8 mouse cellular contexts compared by ENCODE assay signal in genomic region chr2:92058936-92059335, GRCm38 (mm10). TPM values are rescaled to one million over a fixed set of nuclear protein-coding genes. Genes with fewer than 3 reads are reported as not detected.
DNase-seq lines count a peak whose midpoint lies in the region; ATAC-seq and TF ChIP-seq lines count a peak whose summit lies in the region.

No protein-coding gene starts in this region.

- peak overlapping the region; percentile 55 for H3K4me3 ChIP-seq in kidney, embryonic 14.5 days (ENCODE audit: low read length)
- H3K4me3 ChIP-seq in G1E (ENCODE audit: low read depth, low read length), result peak overlapping the region; percentile 55; the same call in 1 of the 2 replicates
- H3K4me3 ChIP-seq in forebrain, embryonic 16.5 days (replicated peaks; ENCODE audit: low read length), result peak overlapping the region; percentile 72
- peak overlapping the region; percentile 58 for H3K4me3 ChIP-seq in midbrain, embryonic 11.5 days (ENCODE audit: low read depth, low read length)

- no peaks in the 10 kb centered on the region for H3K9me3 ChIP-seq in kidney, embryonic 14.5 days (ENCODE audit: control insufficient read depth, low read length)
- peaks cover 3% of the 10 kb centered on the region; the same call in 1 of the 2 replicates for H3K9me3 ChIP-seq in G1E (replicated peaks)
- no peaks in the 10 kb centered on the region for H3K9me3 ChIP-seq in forebrain, embryonic 16.5 days (ENCODE audit: control insufficient read depth, low read length)
- no peaks in the 10 kb centered on the region for H3K9me3 ChIP-seq in midbrain, embryonic 11.5 days (ENCODE audit: control insufficient read depth, low read length)

- H3K4me2 ChIP-seq in kidney, embryonic 14.5 days (replicated peaks; ENCODE audit: low read depth, low read length), result peak overlapping the region; percentile 96
- peak overlapping the region; percentile 91 for H3K4me2 ChIP-seq in forebrain, embryonic 16.5 days (ENCODE audit: low read length)
- H3K4me2 ChIP-seq in midbrain, embryonic 11.5 days, result peak overlapping the region; percentile 98

- H3K4me1 ChIP-seq in kidney, embryonic 14.5 days (ENCODE audit: control insufficient read depth, insufficient read depth, low read length), result 0 out of 2 replicates have a peak, but pooled peaks cover 6% of the 10 kb centered on the region
- H3K4me1 ChIP-seq in G1E (ENCODE audit: insufficient read depth, low read depth, low read length), result peaks cover 18% of the 10 kb centered on the region
- peaks cover 26% of the 10 kb centered on the region for H3K4me1 ChIP-seq in forebrain, embryonic 16.5 days (replicated peaks; ENCODE audit: control insufficient read depth, insufficient read depth, low read length)
- H3K4me1 ChIP-seq in midbrain, embryonic 11.5 days (ENCODE audit: control insufficient read depth, insufficient read depth, low read length), result peaks cover 14% of the 10 kb centered on the region

- no peaks in the 10 kb centered on the region for H3K36me3 ChIP-seq in kidney, embryonic 14.5 days (ENCODE audit: control insufficient read depth, insufficient read depth, low read length)
- no peaks in the 10 kb centered on the region for H3K36me3 ChIP-seq in G1E (replicated peaks)
- no peaks in the 10 kb centered on the region for H3K36me3 ChIP-seq in forebrain, embryonic 16.5 days (ENCODE audit: control insufficient read depth, insufficient read depth)
- no peaks in the 10 kb centered on the region for H3K36me3 ChIP-seq in midbrain, embryonic 11.5 days (ENCODE audit: control insufficient read depth, insufficient read depth, low read length)

- DNase-seq in kidney, adult 11 months, result no peak
- no peak for DNase-seq in G1E (ENCODE audit: low spot score)
- no peak for DNase-seq in midbrain, embryonic 11.5 days (ENCODE audit: low spot score, missing footprints)
- DNase-seq in frontal cortex, postnatal 10 days (ENCODE audit: low spot score in 2 of 2), result no peak
- no peak for DNase-seq in adrenal gland, postnatal 25 days
- DNase-seq in adrenal gland, adult 8-10 months, result no peak

- H3K27me3 ChIP-seq in kidney, embryonic 14.5 days (ENCODE audit: control insufficient read depth, insufficient read depth, low read length), result peaks cover 30% of the 10 kb centered on the region
- H3K27me3 ChIP-seq in G1E (ENCODE audit: insufficient read depth, low read length), result peaks cover 37% of the 10 kb centered on the region
- no peaks in the 10 kb centered on the region for H3K27me3 ChIP-seq in forebrain, embryonic 16.5 days (replicated peaks; ENCODE audit: control insufficient read depth, insufficient read depth, low read length)
- peaks cover 38% of the 10 kb centered on the region for H3K27me3 ChIP-seq in midbrain, embryonic 11.5 days (ENCODE audit: control insufficient read depth, insufficient read depth, low read length)

- peak overlapping the region; percentile 57; the same call in 1 of the 2 replicates for H3K9ac ChIP-seq in kidney, embryonic 14.5 days (ENCODE audit: low read depth, low read length)
- H3K9ac ChIP-seq in forebrain, embryonic 16.5 days (replicated peaks; ENCODE audit: low read depth, low read length), result peak overlapping the region; percentile 89
- H3K9ac ChIP-seq in midbrain, embryonic 11.5 days (ENCODE audit: low read length), result 0 out of 2 replicates have a peak overlapping the region, but pooled peaks have one; percentile 39

- 5% methylated on average over 11 of the region's 11 CpGs for WGBS in kidney, embryonic 14.5 days
- 2% methylated on average over 11 of the region's 11 CpGs for WGBS in forebrain, embryonic 16.5 days
- 3% methylated on average over 11 of the region's 11 CpGs for WGBS in midbrain, embryonic 11.5 days

- no peak for ATAC-seq in kidney, embryonic 14.5 days (ENCODE audit: low FRiP score, low TSS enrichment)
- ATAC-seq in G1E (ENCODE audit: extremely low read depth, insufficient number of reproducible peaks, low FRiP score, poor library complexity, severe bottlenecking), result no peak
- no peak for ATAC-seq in forebrain, embryonic 16.5 days
- no peak for ATAC-seq in midbrain, embryonic 11.5 days (ENCODE audit: low FRiP score)

- no peak for TF ChIP-seq CTCF in G1E (IDR thresholded peaks at IDR 0.05; ENCODE audit: low read depth, low read length)

- H3K27ac ChIP-seq in kidney, embryonic 14.5 days (ENCODE audit: low read depth, low read length), result no peak overlapping the region
- peak overlapping the region; percentile 37; the same call in 1 of the 2 replicates for H3K27ac ChIP-seq in forebrain, embryonic 16.5 days (ENCODE audit: low read length)
- no peak overlapping the region for H3K27ac ChIP-seq in midbrain, embryonic 11.5 days (ENCODE audit: low read depth, low read length)

RNA-seq across cellular contexts. Expression of gene Phf21a, which starts 34.0 kb away (rescaled TPM):
- polyA plus RNA-seq in kidney, embryonic 14.5 days (2014; fragmentation: Nextera tagmentation; extraction: Ambion mirVana), result 25.3 and 36.3 TPM in 2 replicates
- total RNA-seq in G1E (2014; fragmentation: Nextera tagmentation) (76.2 and 76.4 TPM in 2 replicates), G1E (2017) (22.3 and 26.8 TPM in 2 replicates)
- polyA plus RNA-seq in G1E (2012), result 8.8 and 10.5 TPM in 2 replicates
- 43.5 and 50.3 TPM in 2 replicates for polyA plus RNA-seq in forebrain, embryonic 16.5 days (2015; fragmentation: Nextera tagmentation; extraction: Ambion mirVana)
- 34.4 and 37.5 TPM in 2 replicates for polyA plus RNA-seq in midbrain, embryonic 11.5 days (2014; fragmentation: Nextera tagmentation; extraction: Ambion mirVana)
- 91.3 and 95.3 TPM in 2 replicates for total RNA-seq in adrenal gland, postnatal 25 days (2021)
- total RNA-seq in adrenal gland, adult 8-10 months (2022), result 100 to 1,000 TPM in 1 of 4 experiments, 10 to 100 TPM in 3; 65.0 to 107 (median 75.6) TPM

RNA-seq across cellular contexts. Expression of gene Creb3l1, which starts 34.6 kb away (rescaled TPM):
- polyA plus RNA-seq in kidney, embryonic 14.5 days (2014; fragmentation: Nextera tagmentation; extraction: Ambion mirVana), result 11.1 and 15.0 TPM in 2 replicates
- total RNA-seq in G1E (2014; fragmentation: Nextera tagmentation) (2.5 and 2.8 TPM in 2 replicates), G1E (2017) (1.4 and 1.5 TPM in 2 replicates)
- 1.1 and 1.4 TPM in 2 replicates for polyA plus RNA-seq in G1E (2012)
- polyA plus RNA-seq in forebrain, embryonic 16.5 days (2015; fragmentation: Nextera tagmentation; extraction: Ambion mirVana), result 1.3 and 1.9 TPM in 2 replicates
- polyA plus RNA-seq in midbrain, embryonic 11.5 days (2014; fragmentation: Nextera tagmentation; extraction: Ambion mirVana), result 2.0 and 2.1 TPM in 2 replicates
- total RNA-seq in adrenal gland, postnatal 25 days (2021), result 4.3 and 8.4 TPM in 2 replicates
- 10 to 100 TPM in 2 of 4 experiments, 1 to 10 TPM in 2; 5.2 to 22.4 (median 9.8) TPM for total RNA-seq in adrenal gland, adult 8-10 months (2022)

Comparison
In these comparisons a context has a peak if more than half of its experiments do, and no peak if none do; other contexts are left out.
1. H3K9ac ChIP-seq: peak in every context shown above with its lines; median percentile 89 in forebrain, embryonic 16.5 days; 57 in kidney, embryonic 14.5 days; 39 in midbrain, embryonic 11.5 days.